Mouse (Mus musculus) cerebral cortex, adult 2 months (tissue): ENCODE data around the gene Med23.

Source experiments
- WGBS: fragments of 180-500 bp; shearing (Covaris S2); methylation state at CpG from one replicate; pipeline ENCODE4 v1.1.7; 2018; 5-methylcytosine and 5-hydroxymethylcytosine counted together

Med23 gene

DNA sequence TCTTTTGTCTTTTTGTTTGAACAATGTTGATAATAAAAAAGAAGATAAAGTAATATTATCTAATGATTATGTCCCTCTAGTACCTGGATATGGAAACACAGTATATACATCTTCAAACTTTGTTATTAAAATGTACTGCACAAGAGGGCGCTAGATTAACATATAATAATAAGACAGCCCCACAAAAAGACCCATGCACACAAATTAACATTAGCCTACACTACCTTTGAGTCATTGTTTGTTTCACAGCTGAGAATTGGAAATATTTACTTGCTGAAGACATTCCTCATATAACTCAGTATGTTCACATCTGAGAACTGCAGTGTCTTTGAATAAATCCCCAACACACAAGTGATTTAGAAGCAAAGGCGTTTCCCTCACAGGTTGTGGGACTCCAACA lies 91.3 kb downstream of the Med23 start:
- WGBS: 28% methylated on average over 2 of the region's 2 CpGs

DNA sequence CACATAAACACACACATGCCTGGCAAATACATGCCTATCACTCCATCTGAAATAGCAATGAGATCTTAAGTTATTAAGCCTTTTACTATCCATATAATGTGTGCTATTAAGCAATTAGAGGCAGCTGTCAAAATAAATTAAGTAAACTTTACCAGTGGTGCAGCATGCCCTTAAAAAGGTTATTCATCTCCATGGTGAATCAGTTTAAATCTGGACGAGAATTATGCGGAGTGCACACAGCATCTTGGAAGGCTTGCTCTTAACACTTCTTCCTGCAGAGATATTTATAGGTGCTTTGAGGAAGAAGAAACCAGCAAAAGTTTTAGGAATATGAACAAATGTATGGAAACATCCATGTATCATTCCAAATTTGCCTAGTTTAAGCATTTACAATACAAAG lies 92.1 kb downstream of the Med23 start:
- WGBS: 26% methylated on average over 2 of the region's 2 CpGs
